In genomic region chr10:61877787-61878186, GRCm38 (mm10) we compare ENCODE assay signal across 8 mouse cellular contexts.
A peak's percentile ranks its signal among the peaks of the same experiment; 100 is the strongest.
DNase-seq lines count a peak whose midpoint lies in the region; ATAC-seq and TF ChIP-seq lines count a peak whose summit lies in the region.

No protein-coding gene starts in this region.

- WGBS in forebrain, postnatal 0 days = 12% methylated on average over 6 of the region's 6 CpGs
- WGBS in hindbrain, embryonic 11.5 days = 8% methylated on average over 6 of the region's 6 CpGs

- H3K9me3 ChIP-seq in forebrain, postnatal 0 days (ENCODE audit: low read length) = no peaks in the 10 kb centered on the region
- no peaks in the 10 kb centered on the region for H3K9me3 ChIP-seq in hindbrain, embryonic 11.5 days (ENCODE audit: control insufficient read depth, low read length)

- no peak overlapping the region for H3K27ac ChIP-seq in forebrain, postnatal 0 days (ENCODE audit: low read depth, low read length)
- no peak overlapping the region for H3K27ac ChIP-seq in hindbrain, embryonic 11.5 days (ENCODE audit: low read depth, low read length)

- DNase-seq in MN1 (ENCODE audit: low spot score) = peak; percentile 75
- DNase-seq in cerebellum, adult 18-20 months = peak; percentile 33 to 64
- DNase-seq in forebrain, postnatal 0 days = peak; percentile 80
- DNase-seq in hindbrain, embryonic 11.5 days (ENCODE audit: low spot score) = peak; percentile 91
- peak; percentile 16 for DNase-seq in layer of hippocampus, adult 9-10 months (ENCODE audit: low spot score)
- DNase-seq in lung, postnatal 10 days = peak; percentile 84
- peak; percentile 54 to 63 for DNase-seq in right cerebral cortex, adult 2 months (ENCODE audit: low spot score in 2 of 2)
- peak; percentile 18 to 36 for DNase-seq in urinary bladder, postnatal 36 days (ENCODE audit: low spot score in 2 of 2)

- H3K4me2 ChIP-seq in forebrain, postnatal 0 days (ENCODE audit: low read depth) = no peak overlapping the region
- H3K4me2 ChIP-seq in hindbrain, embryonic 11.5 days (replicated peaks; ENCODE audit: low read depth, low read length) = no peak overlapping the region

- ATAC-seq in forebrain, postnatal 0 days = peak; percentile 65
- peak; percentile 51; the same call in 1 of the 2 replicates for ATAC-seq in hindbrain, embryonic 11.5 days (ENCODE audit: low FRiP score)

- H3K36me3 ChIP-seq in forebrain, postnatal 0 days (ENCODE audit: insufficient read depth) = no peaks in the 10 kb centered on the region
- no peaks in the 10 kb centered on the region for H3K36me3 ChIP-seq in hindbrain, embryonic 11.5 days (ENCODE audit: control insufficient read depth, insufficient read depth, low read length)

- no peaks in the 10 kb centered on the region for H3K4me1 ChIP-seq in forebrain, postnatal 0 days (ENCODE audit: insufficient read depth)
- H3K4me1 ChIP-seq in hindbrain, embryonic 11.5 days (replicated peaks; ENCODE audit: control insufficient read depth, insufficient read depth, low read length) = 0 out of 2 replicates have a peak, but pooled peaks cover 5% of the 10 kb centered on the region

- no peak overlapping the region for H3K4me3 ChIP-seq in forebrain, postnatal 0 days (ENCODE audit: low read depth, low read length)
- no peak overlapping the region for H3K4me3 ChIP-seq in hindbrain, embryonic 11.5 days (ENCODE audit: low read depth, low read length)

- TF ChIP-seq CTCF in forebrain, postnatal 0 days (IDR thresholded peaks at IDR 0.05; ENCODE audit: low read depth) = peak; percentile 95

- no peak overlapping the region for H3K9ac ChIP-seq in forebrain, postnatal 0 days
- no peak overlapping the region for H3K9ac ChIP-seq in hindbrain, embryonic 11.5 days (ENCODE audit: low read depth, low read length)

- H3K27me3 ChIP-seq in forebrain, postnatal 0 days (ENCODE audit: insufficient read depth, low read length) = no peaks in the 10 kb centered on the region
- H3K27me3 ChIP-seq in hindbrain, embryonic 11.5 days (ENCODE audit: control insufficient read depth, insufficient read depth, low read length) = 0 out of 2 replicates have a peak, but pooled peaks cover 2% of the 10 kb centered on the region

Comparison
In these comparisons a context has a peak if more than half of its experiments do, and no peak if none do; other contexts are left out.
1. DNase-seq: peak in every context shown above with its lines; median percentile 91 in hindbrain, embryonic 11.5 days; 84 in lung, postnatal 10 days; 80 in forebrain, postnatal 0 days; 75 in MN1; 58 in right cerebral cortex, adult 2 months; 48 in cerebellum, adult 18-20 months; 27 in urinary bladder, postnatal 36 days; 16 in layer of hippocampus, adult 9-10 months.